Mouse (Mus musculus) liver, adult 2 months (tissue): ENCODE results near the gene Unc5b.

Experiments used
- CTCF ChIP-seq: fragments of 200-500 bp; IDR thresholded peaks from 2 replicates; pipeline ENCODE4 v1.5.1; 2011; ENCODE audit warnings: low read depth, low read length, control low read depth
- POLR2A ChIP-seq: fragments of 200-500 bp; IDR thresholded peaks from 2 replicates; pipeline ENCODE4 v1.6.1; 2011; ENCODE audit warnings: low read length, control low read depth; ENCODE audit not compliant: insufficient read depth; ENCODE audit errors: extremely low read depth

GRCm38 (mm10) chr10:60827901-60828670 lies 3.3 kb downstream of the Unc5b start:
- TF ChIP-seq POLR2A (no peak), CTCF (no peak)
